ENCODE assay signal across 11 mouse cellular contexts in genomic region chr19:21785132-21785528, GRCm38 (mm10). TPM values are rescaled to one million over a fixed set of nuclear protein-coding genes. Genes with fewer than 3 reads are reported as not detected.
DNase-seq lines count a peak whose midpoint lies in the region; ATAC-seq and TF ChIP-seq lines count a peak whose summit lies in the region.
"Had no signal": no experiment of that assay in that cellular context is flagged by ENCODE, and none has a peak within 500 bp of the region (broad histone marks: within the 10 kb centered on the region; RNA-seq: fewer than 3 reads in every experiment).

No protein-coding gene starts in this region.

- no peak for TF ChIP-seq CTCF in CH12.LX (conservative IDR thresholded peaks at IDR 0.05 in 1 of 2, IDR thresholded peaks at IDR 0.05 in 1 of 2; ENCODE audit: low read depth in 2 of 2, low read length in 2 of 2)

- dilution Hi-C loops in CH12.LX (cut with MboI; ENCODE audit: extremely low pct_ligation_motif_present, extremely low pct_unique_long_range_greater_than_20kb, low sequenced_read_pairs), result no loop called here

- H3K4me1 ChIP-seq in CH12.LX (ENCODE audit: control insufficient read depth in 1 of 2, insufficient read depth in 2 of 2), result peaks cover 6 to 48% of the 10 kb centered on the region in 2 experiments; a peak in 3 of 4 replicates
- H3K4me1 ChIP-seq in forebrain, embryonic 14.5 days (ENCODE audit: control insufficient read depth, insufficient read depth, low read length), result peaks cover 87% of the 10 kb centered on the region
- peaks cover 81% of the 10 kb centered on the region for H3K4me1 ChIP-seq in midbrain, embryonic 11.5 days (ENCODE audit: control insufficient read depth, insufficient read depth, low read length)

- H3K9me3 ChIP-seq in CH12.LX (replicated peaks; ENCODE audit: low read length), result no peaks in the 10 kb centered on the region
- no peaks in the 10 kb centered on the region for H3K9me3 ChIP-seq in forebrain, embryonic 14.5 days (replicated peaks; ENCODE audit: control insufficient read depth, low read length)
- H3K9me3 ChIP-seq in midbrain, embryonic 11.5 days (ENCODE audit: control insufficient read depth, low read length), result no peaks in the 10 kb centered on the region
- H3K9me3 ChIP-seq: limb, embryonic 15.5 days had no signal

- DNase-seq in CH12.LX (ENCODE audit: extremely low read depth) (peak; percentile 25), ES-CJ7 (ENCODE audit: low read depth, low spot score) (peak; percentile 71)
- peak; percentile 76 for DNase-seq in forebrain, embryonic 14.5 days (ENCODE audit: low spot score)
- DNase-seq in midbrain, embryonic 11.5 days (ENCODE audit: low spot score, missing footprints), result peak; percentile 86
- no peak for DNase-seq in gastrocnemius, adult 18-20 months (ENCODE audit: low spot score)
- DNase-seq in gastrocnemius, postnatal 4 days (ENCODE audit: low spot score in 2 of 2), result no peak
- no peak for DNase-seq in cerebellum, postnatal 10 days
- DNase-seq in B cell, adult 2 months, result no peak
- DNase-seq: adrenal gland, postnatal 25 days; spleen, adult 18-20 months had no signal

- H3K4me2 ChIP-seq in CH12.LX (ENCODE audit: insufficient read depth, low read depth, poor library complexity, severe bottlenecking), result peak overlapping the region; percentile 40; the same call in 1 of the 2 replicates
- H3K4me2 ChIP-seq in forebrain, embryonic 14.5 days (ENCODE audit: low read length), result peak overlapping the region; percentile 52
- peak overlapping the region; percentile 45 for H3K4me2 ChIP-seq in midbrain, embryonic 11.5 days
- H3K4me2 ChIP-seq: limb, embryonic 15.5 days had no signal

- WGBS in forebrain, embryonic 14.5 days, result 0% methylated on average over 3 of the region's 3 CpGs
- WGBS in midbrain, embryonic 11.5 days, result 0% methylated on average over 3 of the region's 3 CpGs

- TF ChIP-seq POLR2A in CH12.LX (IDR thresholded peaks at IDR 0.05; ENCODE audit: low read depth, low read length), result no peak

- no peak overlapping the region for H3K4me3 ChIP-seq in CH12.LX (replicated peaks in 1 of 3; ENCODE audit: low read depth in 2 of 3, low read length in 2 of 3, poor library complexity in 1 of 3)
- H3K4me3 ChIP-seq in forebrain, embryonic 14.5 days (ENCODE audit: low read depth, low read length), result peak overlapping the region; percentile 18
- H3K4me3 ChIP-seq in midbrain, embryonic 11.5 days (ENCODE audit: low read depth, low read length), result no peak overlapping the region
- H3K4me3 ChIP-seq: limb, embryonic 15.5 days had no signal

- no peak overlapping the region for H3K9ac ChIP-seq in CH12.LX (ENCODE audit: insufficient read depth, low read depth)
- peak overlapping the region; percentile 60 for H3K9ac ChIP-seq in forebrain, embryonic 14.5 days (ENCODE audit: low read length)
- H3K9ac ChIP-seq in midbrain, embryonic 11.5 days (ENCODE audit: low read length), result peak overlapping the region; percentile 70
- H3K9ac ChIP-seq: limb, embryonic 15.5 days had no signal

- no peaks in the 10 kb centered on the region for H3K79me2 ChIP-seq in CH12.LX (replicated peaks; ENCODE audit: control insufficient read depth, extremely low read depth, insufficient read depth, poor library complexity, severe bottlenecking)

- no peaks in the 10 kb centered on the region for H3K27me3 ChIP-seq in CH12.LX (replicated peaks)
- no peaks in the 10 kb centered on the region for H3K27me3 ChIP-seq in forebrain, embryonic 14.5 days (replicated peaks; ENCODE audit: control insufficient read depth, insufficient read depth, low read length)
- H3K27me3 ChIP-seq in midbrain, embryonic 11.5 days (ENCODE audit: control insufficient read depth, insufficient read depth, low read length), result no peaks in the 10 kb centered on the region
- H3K27me3 ChIP-seq: limb, embryonic 15.5 days had no signal

- no peak for TF ChIP-seq EP300 in CH12.LX (IDR thresholded peaks at IDR 0.05; ENCODE audit: low read length)

- TF ChIP-seq RAD21 in CH12.LX (IDR thresholded peaks at IDR 0.05; ENCODE audit: low read depth, low read length), result no peak

- in situ Hi-C loops in CH12.LX (cut with MboI; ENCODE audit: low pct_ligation_motif_present, low pct_unique_long_range_greater_than_20kb, low sequenced_read_pairs), result no loop called here

- peak; percentile 21 for ATAC-seq in forebrain, embryonic 14.5 days
- peak; percentile 8 for ATAC-seq in midbrain, embryonic 11.5 days (ENCODE audit: low FRiP score)

- H3K36me3 ChIP-seq in CH12.LX (replicated peaks in 1 of 2; ENCODE audit: control insufficient read depth in 1 of 2, insufficient read depth in 1 of 2, low read length in 1 of 2), result peaks cover 0 to 14% of the 10 kb centered on the region in 2 experiments
- no peaks in the 10 kb centered on the region for H3K36me3 ChIP-seq in forebrain, embryonic 14.5 days (ENCODE audit: control insufficient read depth, insufficient read depth, low read length)
- no peaks in the 10 kb centered on the region for H3K36me3 ChIP-seq in midbrain, embryonic 11.5 days (ENCODE audit: control insufficient read depth, insufficient read depth, low read length)
- H3K36me3 ChIP-seq: limb, embryonic 15.5 days had no signal

- no peak overlapping the region for H3K27ac ChIP-seq in CH12.LX (ENCODE audit: insufficient read depth, low read depth)
- peak overlapping the region; percentile 99 for H3K27ac ChIP-seq in forebrain, embryonic 14.5 days (ENCODE audit: low read depth, low read length)
- H3K27ac ChIP-seq in midbrain, embryonic 11.5 days (ENCODE audit: low read depth, low read length), result peak overlapping the region; percentile 99
- H3K27ac ChIP-seq: limb, embryonic 15.5 days had no signal

TF ChIP-seq in CH12.LX, 34 proteins besides CTCF, POLR2A, EP300 and RAD21:
- TF ChIP-seq IRF4 (IDR thresholded peaks at IDR 0.05; ENCODE audit: low read depth, low read length), result no peak
- no peak for TF ChIP-seq JUND (conservative IDR thresholded peaks at IDR 0.05; ENCODE audit: low read depth, low read length)
- TF ChIP-seq NRF1 (IDR thresholded peaks at IDR 0.05; ENCODE audit: low read depth, low read length), result no peak
- TF ChIP-seq BHLHE40 (IDR thresholded peaks at IDR 0.05; ENCODE audit: low read depth, low read length), result no peak

RNA-seq across cellular contexts. Expression of gene Cemip2, which starts 7.0 kb away (rescaled TPM):
- 7.2 and 8.5 TPM in 2 replicates for total RNA-seq in CH12.LX (2012; rRNA removed)
- total RNA-seq in CH12.LX (2014; rRNA removed), result 7.9 TPM in 2 replicates
- 6.4 and 7.4 TPM in 2 replicates for polyA plus RNA-seq in CH12.LX (2012; ENCODE audit: insufficient read length, low read depth)
- 29.2 and 35.3 TPM in 2 replicates for polyA plus RNA-seq in forebrain, embryonic 14.5 days (2014; fragmentation: Nextera tagmentation; extraction: Ambion mirVana)
- polyA plus RNA-seq in midbrain, embryonic 11.5 days (2014; fragmentation: Nextera tagmentation; extraction: Ambion mirVana), result 83.7 and 86.7 TPM in 2 replicates
- total RNA-seq in gastrocnemius, adult 18-20 months (2021), result 10 to 100 TPM in 1 of 2 experiments, 1 to 10 TPM in 1; 8.4 to 10.8 TPM
- total RNA-seq in gastrocnemius, postnatal 4 days (2021), result 10 to 100 TPM; 19.8 to 22.5 TPM

Comparison
In these comparisons a context has a peak if more than half of its experiments do, and no peak if none do; other contexts are left out.
1. DNase-seq: peak in CH12.LX (single experiment), ES-CJ7 (single experiment), forebrain, embryonic 14.5 days (single experiment) and midbrain, embryonic 11.5 days (single experiment); none in gastrocnemius, adult 18-20 months (single experiment), gastrocnemius, postnatal 4 days (0 of 2), cerebellum, postnatal 10 days (0 of 2) and B cell, adult 2 months (0 of 2).
2. Peak in every context shown above with its lines, with median percentiles within 50 percentile points of each other: H3K4me2 ChIP-seq.